Mouse (Mus musculus) thymus, adult 2 months (tissue): ENCODE data around the gene Zbtb2.

ENCODE experiments used
- CTCF ChIP-seq: fragments of 200-500 bp; IDR thresholded peaks from 2 replicates; pipeline ENCODE4 v1.5.1; 2012; ENCODE audit warnings: mild to moderate bottlenecking, control low read depth, low read length, moderate library complexity, borderline replicate concordance; ENCODE audit not compliant: control insufficient read depth, poor library complexity, insufficient read depth; ENCODE audit errors: extremely low read depth
- POLR2A ChIP-seq: fragments of 200-500 bp; IDR thresholded peaks from 2 replicates; pipeline ENCODE4 v1.6.1; 2012; ENCODE audit warnings: mild to moderate bottlenecking, low read length, control low read depth, moderate library complexity; ENCODE audit not compliant: control insufficient read depth, poor library complexity, insufficient read depth; ENCODE audit errors: extremely low read depth

DNA sequence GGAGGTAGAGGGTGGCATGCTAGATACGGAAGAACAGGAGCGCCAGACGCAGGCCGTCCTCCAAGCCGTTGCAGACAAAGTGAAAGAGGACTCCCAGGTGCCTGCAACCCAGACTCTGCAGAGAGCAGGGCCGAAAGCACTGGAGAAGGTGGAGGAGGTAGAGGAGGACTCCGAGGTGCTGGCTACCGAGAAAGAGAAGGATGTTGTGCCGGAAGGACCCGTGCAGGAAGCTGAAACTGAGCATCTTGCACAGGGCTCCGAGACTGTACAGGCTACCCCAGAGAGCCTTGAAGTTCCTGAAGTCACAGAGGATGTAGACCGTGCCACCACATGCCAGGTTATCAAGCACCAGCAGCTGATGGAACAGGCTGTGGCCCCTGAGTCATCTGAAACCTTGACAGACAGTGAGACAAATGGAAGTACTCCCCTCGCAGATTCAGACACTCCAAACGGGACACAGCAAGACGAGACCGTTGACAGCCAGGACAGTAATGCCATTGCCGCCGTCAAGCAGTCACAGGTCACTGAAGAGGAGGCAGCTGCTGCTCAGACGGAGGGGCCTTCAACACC lies 31.9 kb downstream of the Zbtb2 start:
- TF ChIP-seq POLR2A (no peak), CTCF (no peak)
